Mouse (Mus musculus): ENCODE results near the gene Fkbp15. TPM values are rescaled to one million over a fixed set of nuclear protein-coding genes. Genes with fewer than 3 reads are reported as not detected.

The Fkbp15 gene
- polyA plus RNA-seq, 1 experiment from 2014 or later: 17.8 TPM

GRCm38 (mm10) chr4:62348329-62348705 lies 12.0 kb downstream of the Fkbp15 start:
- H3K27me3 ChIP-seq (replicated peaks): no peaks in the 10 kb centered on the region
- WGBS: 47% methylated on average over 2 of the region's 2 CpGs
- H3K4me3 ChIP-seq: no peak overlapping the region
- ATAC-seq (ENCODE audit: extremely low read depth, insufficient number of reproducible peaks, low FRiP score, low TSS enrichment): no peak
- peaks cover 54% of the 10 kb centered on the region for H3K36me3 ChIP-seq
- peak overlapping the region; percentile 79 for H3K27ac ChIP-seq (replicated peaks)
- H3K9me3 ChIP-seq: peaks cover 3% of the 10 kb centered on the region; the same call in 1 of the 2 replicates
- peak overlapping the region; percentile 22 for H3K4me2 ChIP-seq
- no peak overlapping the region for H3K9ac ChIP-seq
- peaks cover 12% of the 10 kb centered on the region; the same call in 1 of the 2 replicates for H3K4me1 ChIP-seq

- Histone ChIP-seq H3K4me3 (no peak overlapping the region), H3K27ac (replicated peaks) (peak overlapping the region; percentile 79), H3K9me3 (peaks cover 3% of the 10 kb centered on the region; the same call in 1 of the 2 replicates), H3K9ac (no peak overlapping the region), H3K4me1 (peaks cover 12% of the 10 kb centered on the region; the same call in 1 of the 2 replicates), H3K36me3 (peaks cover 58% of the 10 kb centered on the region), H3K4me2 (peak overlapping the region; percentile 22), H3K27me3 (replicated peaks) (no peaks in the 10 kb centered on the region)
- no peak for ATAC-seq (ENCODE audit: extremely low read depth, insufficient number of reproducible peaks, low FRiP score, low TSS enrichment)
- WGBS: 53% methylated on average over 9 of the region's 9 CpGs
These were observed 12.6 kb downstream of the Fkbp15 start for GRCm38 (mm10) chr4:62347605-62348328.

GRCm38 (mm10) chr4:62345827-62346226 lies 14.5 kb downstream of the Fkbp15 start:
- ATAC-seq (ENCODE audit: extremely low read depth, insufficient number of reproducible peaks, low FRiP score, low TSS enrichment): no peak
- no peak overlapping the region for H3K27ac ChIP-seq (replicated peaks)
- H3K27me3 ChIP-seq (replicated peaks): no peaks in the 10 kb centered on the region
- no peak overlapping the region for H3K9ac ChIP-seq
- peaks cover 53% of the 10 kb centered on the region for H3K36me3 ChIP-seq
- no peak overlapping the region for H3K4me2 ChIP-seq
- 70% methylated on average over 4 of the region's 4 CpGs for WGBS
- no peak overlapping the region for H3K4me3 ChIP-seq
- H3K4me1 ChIP-seq: peaks cover 12% of the 10 kb centered on the region; the same call in 1 of the 2 replicates
- H3K9me3 ChIP-seq: peaks cover 3% of the 10 kb centered on the region; the same call in 1 of the 2 replicates

DNA sequence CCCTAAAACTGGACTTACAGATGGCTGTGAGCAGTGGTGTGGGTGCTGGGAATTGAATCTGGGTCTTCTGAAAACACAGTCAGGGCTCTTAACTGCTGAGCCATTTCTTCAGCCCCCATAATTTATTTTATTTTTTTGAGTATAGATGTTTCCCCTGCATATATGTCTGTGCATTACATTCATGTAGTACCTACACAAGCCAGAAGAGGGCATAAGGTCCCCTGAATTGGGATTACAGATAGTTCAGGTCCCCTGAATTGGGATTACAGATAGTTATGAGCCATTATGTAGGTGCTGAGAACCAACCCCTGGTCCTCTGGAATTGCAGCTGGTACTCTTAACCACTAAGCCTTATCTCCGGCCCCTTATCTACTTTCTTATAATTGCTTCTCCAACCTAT lies 16.3 kb downstream of the Fkbp15 start:
- Histone ChIP-seq H3K36me3 (peaks cover 56% of the 10 kb centered on the region), H3K4me3 (no peak overlapping the region), H3K9me3 (peaks cover 3% of the 10 kb centered on the region; the same call in 1 of the 2 replicates), H3K27me3 (replicated peaks) (no peaks in the 10 kb centered on the region), H3K9ac (no peak overlapping the region), H3K4me1 (peaks cover 10% of the 10 kb centered on the region; the same call in 1 of the 2 replicates), H3K27ac (replicated peaks) (no peak overlapping the region), H3K4me2 (no peak overlapping the region)
- ATAC-seq (ENCODE audit: extremely low read depth, insufficient number of reproducible peaks, low FRiP score, low TSS enrichment): no peak
- 82% methylated on average over 1 of the region's 1 CpGs for WGBS

DNA sequence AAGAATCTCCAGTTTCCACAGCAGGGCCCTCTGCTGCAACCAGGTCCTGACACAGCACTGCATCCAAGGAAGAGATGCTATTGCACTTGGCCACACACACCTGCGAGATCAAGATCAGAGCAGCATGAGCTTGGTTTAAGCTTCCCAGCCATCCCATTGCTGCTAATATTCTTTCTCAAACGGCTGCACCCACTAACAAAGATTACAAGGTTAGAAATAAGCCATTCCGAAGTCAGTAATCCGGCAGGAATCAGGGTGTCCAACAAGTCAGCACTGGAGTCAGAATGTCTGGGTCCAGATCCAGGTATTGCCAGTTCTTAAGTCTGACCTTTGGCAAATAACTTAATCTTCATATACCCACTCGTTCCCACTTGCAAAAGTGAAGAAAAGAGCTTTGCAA lies 21.8 kb downstream of the Fkbp15 start:
- Histone ChIP-seq H3K27ac (replicated peaks) (no peak overlapping the region), H3K4me1 (no peaks in the 10 kb centered on the region), H3K9me3 (no peaks in the 10 kb centered on the region), H3K4me2 (no peak overlapping the region), H3K9ac (no peak overlapping the region), H3K27me3 (replicated peaks) (no peaks in the 10 kb centered on the region), H3K36me3 (peaks cover 78% of the 10 kb centered on the region), H3K4me3 (no peak overlapping the region)
- no peak for ATAC-seq (ENCODE audit: extremely low read depth, insufficient number of reproducible peaks, low FRiP score, low TSS enrichment)
- WGBS: 84% methylated on average over 5 of the region's 5 CpGs

DNA sequence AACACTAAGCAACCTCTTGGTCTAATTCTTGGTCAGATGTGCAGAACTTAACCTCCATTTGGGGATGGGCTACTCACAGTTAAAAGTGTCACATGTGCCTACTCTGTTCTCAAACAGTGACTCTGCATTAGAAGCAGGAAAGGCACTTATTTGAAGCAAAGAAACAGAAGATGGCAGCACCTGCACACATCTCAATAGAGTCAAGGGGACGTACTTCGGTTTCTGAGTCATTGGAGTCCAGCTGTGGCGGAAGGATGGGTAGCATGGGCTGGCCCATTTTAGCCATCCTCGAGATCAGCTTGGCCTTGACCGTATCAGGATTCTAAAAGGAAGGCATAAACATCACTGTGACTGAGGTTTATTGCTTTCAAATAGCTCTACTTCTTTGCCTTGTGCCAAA lies 28.4 kb downstream of the Fkbp15 start:
- H3K9ac ChIP-seq: no peak overlapping the region
- ATAC-seq (ENCODE audit: extremely low read depth, insufficient number of reproducible peaks, low FRiP score, low TSS enrichment): no peak
- no peak overlapping the region for H3K4me2 ChIP-seq
- H3K27ac ChIP-seq (replicated peaks): no peak overlapping the region
- H3K27me3 ChIP-seq (replicated peaks): no peaks in the 10 kb centered on the region
- H3K4me3 ChIP-seq: no peak overlapping the region
- H3K36me3 ChIP-seq: peaks cover 86% of the 10 kb centered on the region
- peaks cover 7% of the 10 kb centered on the region; the same call in 1 of the 2 replicates for H3K4me1 ChIP-seq
- WGBS: 75% methylated on average over 5 of the region's 5 CpGs
- H3K9me3 ChIP-seq: no peaks in the 10 kb centered on the region

DNA sequence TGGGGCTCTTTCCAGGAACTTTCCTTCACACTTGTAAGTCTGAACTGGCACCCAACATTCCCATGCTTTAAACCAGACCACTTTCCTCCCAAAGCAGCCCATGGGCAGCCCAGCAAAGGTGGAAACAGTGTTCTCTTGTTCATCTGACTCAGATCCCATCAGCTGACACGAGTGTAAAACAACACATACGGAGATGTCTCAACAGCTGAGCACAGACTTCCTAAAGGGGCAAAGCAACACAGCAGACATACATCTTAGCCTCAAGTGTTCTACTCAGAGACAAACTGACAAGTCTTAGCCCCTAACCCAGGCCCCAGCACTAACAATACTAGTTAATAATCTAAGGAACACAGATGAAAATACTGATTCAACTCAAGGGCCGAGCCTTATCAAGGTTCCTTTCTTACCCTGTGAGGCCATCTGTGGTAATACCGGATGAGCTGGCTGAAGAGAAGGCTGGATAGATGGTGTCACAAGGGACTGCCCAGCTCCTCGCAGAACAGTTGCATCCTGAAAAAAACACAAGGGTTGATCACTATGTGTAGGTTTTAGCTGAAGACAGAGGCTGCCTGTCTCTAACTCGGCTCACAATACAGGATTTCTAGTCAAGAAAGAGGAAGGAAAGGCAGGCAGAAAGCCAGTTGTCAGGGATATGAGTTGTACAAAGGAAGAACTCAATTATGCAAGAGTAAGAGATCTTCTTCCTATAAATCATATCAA lies 31.2 kb downstream of the Fkbp15 start:
- no peak overlapping the region for H3K4me2 ChIP-seq
- H3K9me3 ChIP-seq: no peaks in the 10 kb centered on the region
- H3K4me3 ChIP-seq: no peak overlapping the region
- peaks cover 87% of the 10 kb centered on the region for H3K36me3 ChIP-seq
- H3K27ac ChIP-seq (replicated peaks): no peak overlapping the region
- no peaks in the 10 kb centered on the region for H3K27me3 ChIP-seq (replicated peaks)
- 55% methylated on average over 6 of the region's 6 CpGs for WGBS
- H3K9ac ChIP-seq: no peak overlapping the region
- no peak for ATAC-seq (ENCODE audit: extremely low read depth, insufficient number of reproducible peaks, low FRiP score, low TSS enrichment)
- peaks cover 14% of the 10 kb centered on the region for H3K4me1 ChIP-seq

DNA sequence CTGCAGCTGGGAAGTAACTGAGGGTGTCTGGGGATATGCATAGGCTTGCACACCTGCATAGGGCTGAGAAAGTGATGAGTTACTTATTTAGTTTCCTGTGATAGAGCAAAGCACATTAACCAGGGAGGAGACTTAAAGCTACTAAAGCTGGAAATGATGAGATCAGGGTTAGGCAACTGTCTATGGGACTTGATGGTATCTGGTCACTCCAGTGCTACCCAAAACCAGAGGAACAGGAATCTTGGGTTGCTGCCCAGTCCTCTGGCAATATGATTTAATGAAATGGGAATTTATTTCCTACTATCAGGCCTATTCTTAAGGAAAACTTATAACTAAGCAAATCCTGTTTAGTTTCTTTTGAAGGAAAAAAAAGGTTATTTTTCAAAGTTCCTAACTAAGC lies 34.2 kb downstream of the Fkbp15 start:
- no peak for ATAC-seq (ENCODE audit: extremely low read depth, insufficient number of reproducible peaks, low FRiP score, low TSS enrichment)
- Histone ChIP-seq H3K9ac (no peak overlapping the region), H3K9me3 (no peaks in the 10 kb centered on the region), H3K36me3 (peaks cover 89% of the 10 kb centered on the region), H3K27ac (replicated peaks) (no peak overlapping the region), H3K4me1 (peaks cover 14% of the 10 kb centered on the region), H3K4me2 (no peak overlapping the region), H3K4me3 (no peak overlapping the region), H3K27me3 (replicated peaks) (no peaks in the 10 kb centered on the region)

GRCm38 (mm10) chr4:62322684-62323083 lies 37.7 kb downstream of the Fkbp15 start:
- no peaks in the 10 kb centered on the region for H3K27me3 ChIP-seq (replicated peaks)
- no peaks in the 10 kb centered on the region for H3K9me3 ChIP-seq
- H3K36me3 ChIP-seq: peaks cover 97% of the 10 kb centered on the region
- H3K4me1 ChIP-seq: peaks cover 7% of the 10 kb centered on the region
- H3K4me3 ChIP-seq: no peak overlapping the region
- H3K27ac ChIP-seq (replicated peaks): no peak overlapping the region
- no peak for ATAC-seq (ENCODE audit: extremely low read depth, insufficient number of reproducible peaks, low FRiP score, low TSS enrichment)
- WGBS: 71% methylated on average over 3 of the region's 3 CpGs
- H3K4me2 ChIP-seq: no peak overlapping the region
- no peak overlapping the region for H3K9ac ChIP-seq

DNA sequence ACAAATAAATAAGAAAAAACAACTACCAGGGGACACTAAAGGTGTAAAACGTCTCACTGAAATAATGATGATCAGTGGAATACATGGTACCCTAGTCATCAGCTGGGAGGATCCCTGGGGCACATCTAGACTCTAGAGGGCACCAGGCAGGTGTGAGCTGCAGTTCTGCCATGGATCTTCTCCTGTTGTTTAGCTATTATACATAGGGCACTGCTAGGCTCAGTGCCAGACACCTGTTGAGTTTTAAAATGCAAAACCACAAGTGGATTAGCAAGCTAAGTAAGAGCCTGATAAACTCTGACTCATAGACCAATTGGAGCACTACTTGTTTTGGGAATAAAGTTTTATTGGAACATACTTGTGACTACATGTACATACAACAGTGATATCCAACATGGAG lies 42.1 kb downstream of the Fkbp15 start:
- ATAC-seq (ENCODE audit: extremely low read depth, insufficient number of reproducible peaks, low FRiP score, low TSS enrichment): no peak
- H3K4me1 ChIP-seq: no peaks in the 10 kb centered on the region
- no peak overlapping the region for H3K27ac ChIP-seq (replicated peaks)
- H3K4me3 ChIP-seq: no peak overlapping the region
- H3K9me3 ChIP-seq: no peaks in the 10 kb centered on the region
- H3K36me3 ChIP-seq: peaks cover 89% of the 10 kb centered on the region
- WGBS: 51% methylated on average over 1 of the region's 1 CpGs
- H3K4me2 ChIP-seq: no peak overlapping the region
- H3K9ac ChIP-seq: no peak overlapping the region
- no peaks in the 10 kb centered on the region for H3K27me3 ChIP-seq (replicated peaks)

DNA sequence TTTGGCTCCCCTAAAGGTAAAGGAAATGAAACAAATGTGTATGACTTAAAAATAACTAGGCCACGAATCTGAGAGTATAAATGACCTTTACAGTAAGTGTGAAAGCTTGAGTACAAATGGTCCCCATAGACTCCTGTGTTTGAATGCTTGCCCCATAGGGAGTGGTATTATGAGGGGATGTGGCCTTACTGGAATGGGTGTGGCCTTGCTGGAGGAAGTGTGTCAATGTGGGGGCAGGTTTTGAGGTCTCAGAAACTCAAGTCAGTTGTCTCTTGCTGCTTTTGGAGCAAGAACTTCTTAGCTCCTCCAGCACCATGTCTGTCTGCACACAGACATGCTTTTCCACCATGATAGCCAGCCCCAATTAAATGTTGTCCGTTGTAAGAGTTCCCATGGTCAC lies 43.9 kb downstream of the Fkbp15 start:
- Histone ChIP-seq H3K36me3 (peaks cover 89% of the 10 kb centered on the region), H3K9me3 (no peaks in the 10 kb centered on the region), H3K4me1 (no peaks in the 10 kb centered on the region), H3K27ac (replicated peaks) (no peak overlapping the region), H3K4me2 (no peak overlapping the region), H3K4me3 (no peak overlapping the region), H3K27me3 (replicated peaks) (no peaks in the 10 kb centered on the region), H3K9ac (no peak overlapping the region)
- WGBS: 76% methylated on average over 2 of the region's 2 CpGs
- ATAC-seq (ENCODE audit: extremely low read depth, insufficient number of reproducible peaks, low FRiP score, low TSS enrichment): no peak
